Mouse (Mus musculus) forebrain, embryonic 14.5 days (tissue): Measurements from ENCODE around the gene Rnasel. TPM values are rescaled to one million over a fixed set of nuclear protein-coding genes. Genes with fewer than 3 reads are reported as not detected.

Experiments
- ATAC-seq: fragments of 200-750 bp; cut with Nextera tagmentation; 2 replicates; pipeline ENCODE4 v1.8.0; 2017; ENCODE audit warnings: mild to moderate bottlenecking, moderate library complexity
- DNase-seq: peaks from one replicate; pipeline ENCODE4 v3.0.0-alpha.2; 2015; ENCODE audit warnings: low spot score
- H3K27ac ChIP-seq: fragments of 300-500 bp; sonication (generic); 2 replicates; pipeline ENCODE4 v1.5.1; 2014; ENCODE audit warnings: low read depth, mild to moderate bottlenecking, control low read depth, low read length, moderate library complexity
- H3K27me3 ChIP-seq: fragments of 300-500 bp; sonication (generic); replicated peaks from 2 replicates; pipeline ENCODE4 v1.6.1; 2014; ENCODE audit warnings: low read length, control low read depth, mixed read lengths; ENCODE audit not compliant: control insufficient read depth, insufficient read depth
- H3K36me3 ChIP-seq: fragments of 300-500 bp; sonication (generic); 2 replicates; pipeline ENCODE4 v1.6.1; 2014; ENCODE audit warnings: low read length, control low read depth; ENCODE audit not compliant: control insufficient read depth, insufficient read depth
- H3K4me1 ChIP-seq: fragments of 300-500 bp; sonication (generic); 2 replicates; pipeline ENCODE4 v1.6.1; 2014; ENCODE audit warnings: antibody characterized with exemption, low read length, control low read depth; ENCODE audit not compliant: control insufficient read depth, insufficient read depth
- H3K4me2 ChIP-seq: fragments of 300-500 bp; sonication (generic); 2 replicates; pipeline ENCODE4 v1.6.1; 2014; ENCODE audit warnings: mild to moderate bottlenecking, control low read depth, low read length
- H3K4me3 ChIP-seq: fragments of 300-500 bp; sonication (generic); 2 replicates; pipeline ENCODE4 v1.5.1; 2014; ENCODE audit warnings: low read depth, low read length, control low read depth
- H3K9ac ChIP-seq: fragments of 300-500 bp; sonication (generic); 2 replicates; pipeline ENCODE4 v1.6.1; 2014; ENCODE audit warnings: mild to moderate bottlenecking, low read length, control low read depth, moderate library complexity
- H3K9me3 ChIP-seq: fragments of 300-500 bp; sonication (generic); replicated peaks from 2 replicates; pipeline ENCODE4 v1.6.1; 2016; ENCODE audit warnings: low read length, control low read depth, mixed read lengths; ENCODE audit not compliant: control insufficient read depth
- WGBS: fragments of 180-500 bp; shearing (Covaris S2); extraction: QIAGEN DNeasy Blood & Tissue Kit; methylation state at CpG from one replicate; pipeline ENCODE4 v1.1.7; 2014; 5-methylcytosine and 5-hydroxymethylcytosine counted together
- polyA plus RNA-seq: library from polyadenylated mRNA; unstranded; fragments of >200 nt; fragmentation: Nextera tagmentation; extraction: Ambion mirVana; gene quantifications from 2 replicates; pipeline ENCODE4 v1.2.1, GENCODE M21; 2014

Gene Rnasel
- polyA plus RNA-seq, 1 experiment from 2014 or later: 29.9 TPM

DNA sequence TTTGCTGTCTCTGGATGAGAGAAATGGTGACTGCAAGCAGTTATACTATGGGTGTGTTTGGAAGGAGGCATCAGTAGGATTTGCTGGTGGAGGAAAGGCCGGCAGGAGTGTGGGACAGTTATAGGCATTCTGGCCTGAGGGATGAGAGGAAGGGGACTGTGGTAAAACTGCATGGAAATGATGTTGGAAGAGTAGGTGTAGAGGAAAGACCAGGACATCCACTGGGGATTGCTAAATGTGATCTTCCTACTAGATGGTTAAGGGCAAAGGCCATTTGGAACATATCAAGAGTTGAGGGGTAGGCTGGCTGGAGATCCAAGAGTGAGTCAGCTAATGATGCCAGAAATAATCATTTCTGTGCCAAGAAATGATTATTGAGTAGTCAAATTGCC, 21.5 kb downstream of the Rnasel start:
- no peak overlapping the region for H3K27ac ChIP-seq
- no peaks in the 10 kb centered on the region for H3K9me3 ChIP-seq
- H3K4me3 ChIP-seq: no peak overlapping the region
- H3K4me1 ChIP-seq: no peaks in the 10 kb centered on the region
- ATAC-seq: no peak
- no peaks in the 10 kb centered on the region for H3K27me3 ChIP-seq
- H3K9ac ChIP-seq: no peak overlapping the region
- WGBS: 92% methylated on average over 1 of the region's 1 CpGs
- H3K4me2 ChIP-seq: no peak overlapping the region
- no peaks in the 10 kb centered on the region for H3K36me3 ChIP-seq
- no peak for DNase-seq

DNA sequence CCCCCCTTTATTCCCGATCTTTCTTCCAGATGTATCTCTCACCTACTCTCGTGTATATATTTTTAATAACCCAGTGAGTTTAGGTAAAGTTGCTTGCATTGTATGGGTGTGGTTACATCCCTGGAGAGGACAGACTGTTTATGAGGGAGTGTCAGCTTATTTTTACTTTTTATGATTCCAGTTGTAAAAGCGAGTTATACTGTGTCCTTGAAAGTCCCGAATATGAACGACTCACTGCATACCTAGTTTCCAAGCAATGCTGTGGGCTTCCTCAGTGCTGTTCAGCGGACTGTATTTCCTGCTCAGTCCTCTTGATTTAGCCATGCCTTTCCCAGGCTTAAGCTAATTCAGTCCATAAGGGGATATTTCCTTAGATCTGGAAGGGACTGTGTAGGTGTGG, 25.9 kb downstream of the Rnasel start:
- H3K9ac ChIP-seq: no peak overlapping the region
- no peaks in the 10 kb centered on the region for H3K9me3 ChIP-seq
- no peak overlapping the region for H3K4me3 ChIP-seq
- H3K4me1 ChIP-seq: no peaks in the 10 kb centered on the region
- ATAC-seq (no peak), DNase-seq (no peak)
- H3K36me3 ChIP-seq: no peaks in the 10 kb centered on the region
- H3K4me2 ChIP-seq: no peak overlapping the region
- H3K27me3 ChIP-seq: no peaks in the 10 kb centered on the region
- no peak overlapping the region for H3K27ac ChIP-seq
- WGBS: 93% methylated on average over 6 of the region's 6 CpGs

- ATAC-seq (no peak; the same call in 1 of the 2 replicates), DNase-seq (peak; percentile 42)
- H3K4me2 ChIP-seq: no peak overlapping the region
- H3K4me1 ChIP-seq: no peaks in the 10 kb centered on the region
- no peak overlapping the region for H3K9ac ChIP-seq
- H3K4me3 ChIP-seq: no peak overlapping the region
- no peaks in the 10 kb centered on the region for H3K9me3 ChIP-seq
- WGBS: 83% methylated on average over 7 of the region's 7 CpGs
- no peaks in the 10 kb centered on the region for H3K36me3 ChIP-seq
- H3K27ac ChIP-seq: no peak overlapping the region
- no peaks in the 10 kb centered on the region for H3K27me3 ChIP-seq
These were observed 27.0 kb downstream of the Rnasel start for GRCm38 (mm10) chr1:153776257-153776656.

- DNase-seq (no peak), ATAC-seq (no peak)
- Histone ChIP-seq H3K4me3 (no peak overlapping the region), H3K4me2 (no peak overlapping the region), H3K9me3 (no peaks in the 10 kb centered on the region), H3K27me3 (no peaks in the 10 kb centered on the region), H3K27ac (no peak overlapping the region), H3K36me3 (no peaks in the 10 kb centered on the region), H3K4me1 (no peaks in the 10 kb centered on the region), H3K9ac (no peak overlapping the region)
- WGBS: 90% methylated on average over 10 of the region's 10 CpGs
These were observed 29.0 kb downstream of the Rnasel start for GRCm38 (mm10) chr1:153778205-153778604.

DNA sequence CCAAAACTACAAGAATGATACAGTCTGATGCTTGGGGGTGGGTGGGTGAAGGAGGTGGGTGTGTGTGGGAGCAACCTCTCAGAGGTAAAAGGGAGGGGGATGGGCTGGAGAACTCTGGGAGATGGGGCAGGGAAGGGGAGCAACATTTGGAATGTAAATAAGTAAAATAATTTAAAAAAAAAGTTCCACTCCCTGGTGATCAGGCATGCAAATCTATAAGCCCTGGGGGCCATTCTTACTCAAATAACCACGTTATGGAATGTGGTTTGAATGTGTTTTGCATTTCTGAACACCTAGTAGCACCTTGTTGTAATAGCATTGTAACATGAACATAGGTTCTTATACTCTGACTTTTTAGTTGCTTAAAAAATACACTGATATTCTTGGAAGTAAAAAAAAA, 34.1 kb downstream of the Rnasel start:
- no peak overlapping the region for H3K9ac ChIP-seq
- no peaks in the 10 kb centered on the region for H3K9me3 ChIP-seq
- ATAC-seq (no peak), DNase-seq (no peak)
- no peaks in the 10 kb centered on the region for H3K36me3 ChIP-seq
- no peaks in the 10 kb centered on the region for H3K27me3 ChIP-seq
- H3K4me3 ChIP-seq: no peak overlapping the region
- WGBS: 43% methylated on average over 1 of the region's 1 CpGs
- no peak overlapping the region for H3K4me2 ChIP-seq
- no peak overlapping the region for H3K27ac ChIP-seq
- no peaks in the 10 kb centered on the region for H3K4me1 ChIP-seq

DNA sequence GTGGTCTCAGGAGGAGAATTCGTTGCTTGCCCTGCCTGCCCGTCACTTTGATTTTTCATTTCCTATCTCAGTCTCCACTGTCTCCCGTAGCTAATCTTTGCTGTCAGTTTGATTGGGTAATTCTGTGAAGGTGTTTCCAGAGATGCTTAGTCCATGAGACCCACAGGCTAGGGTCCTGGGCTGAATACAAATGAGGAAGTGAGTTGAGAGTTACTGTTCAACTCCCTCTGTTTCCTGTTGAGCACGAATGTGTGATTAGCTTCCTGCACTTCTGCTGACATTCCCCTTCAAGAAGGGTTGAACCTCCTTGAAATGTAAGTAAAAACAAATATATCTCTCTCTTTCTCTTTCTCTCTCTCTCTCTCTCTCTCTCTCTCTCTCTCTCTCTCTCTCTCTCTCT, 36.4 kb downstream of the Rnasel start:
- WGBS: 87% methylated on average over 4 of the region's 4 CpGs
- Histone ChIP-seq H3K9ac (no peak overlapping the region), H3K4me3 (no peak overlapping the region), H3K27ac (no peak overlapping the region), H3K4me2 (no peak overlapping the region), H3K9me3 (no peaks in the 10 kb centered on the region), H3K27me3 (no peaks in the 10 kb centered on the region), H3K4me1 (no peaks in the 10 kb centered on the region), H3K36me3 (no peaks in the 10 kb centered on the region)
- no peak for DNase-seq
- ATAC-seq: no peak

- ATAC-seq (no peak), DNase-seq (no peak)
- Histone ChIP-seq H3K27me3 (no peaks in the 10 kb centered on the region), H3K4me1 (no peaks in the 10 kb centered on the region), H3K9me3 (no peaks in the 10 kb centered on the region), H3K27ac (no peak overlapping the region), H3K9ac (no peak overlapping the region), H3K4me3 (no peak overlapping the region), H3K36me3 (no peaks in the 10 kb centered on the region), H3K4me2 (no peak overlapping the region)
- WGBS: 50% methylated on average over 2 of the region's 2 CpGs
These were observed 41.5 kb downstream of the Rnasel start for GRCm38 (mm10) chr1:153790708-153791107.

- Histone ChIP-seq H3K9me3 (no peaks in the 10 kb centered on the region), H3K27ac (no peak overlapping the region), H3K36me3 (no peaks in the 10 kb centered on the region), H3K9ac (no peak overlapping the region), H3K4me2 (no peak overlapping the region), H3K27me3 (no peaks in the 10 kb centered on the region), H3K4me1 (no peaks in the 10 kb centered on the region), H3K4me3 (no peak overlapping the region)
- ATAC-seq (no peak), DNase-seq (no peak)
- WGBS: 84% methylated on average over 3 of the region's 3 CpGs
These were observed 45.0 kb downstream of the Rnasel start for GRCm38 (mm10) chr1:153794241-153794640.

DNA sequence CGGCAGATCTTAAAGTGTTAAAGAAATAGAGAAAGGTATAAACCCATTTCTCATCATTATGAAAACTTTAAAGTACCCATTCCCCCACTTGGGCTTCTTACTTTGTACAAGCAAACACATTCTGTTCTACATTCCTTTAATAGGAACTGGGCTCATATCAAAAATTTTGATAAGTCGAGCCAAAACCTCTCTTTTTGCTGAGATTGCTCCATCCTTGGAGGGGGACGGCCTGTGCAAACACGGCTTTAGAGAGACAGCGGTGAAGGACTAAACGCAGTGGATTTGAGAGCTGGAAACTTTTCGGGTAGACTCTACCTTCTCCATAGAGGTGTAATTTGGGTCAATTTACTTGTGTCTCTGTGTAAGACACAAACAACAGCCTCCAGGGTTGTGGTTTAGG, 53.5 kb downstream of the Rnasel start:
- ATAC-seq: no peak
- DNase-seq: no peak
- no peak overlapping the region for H3K4me3 ChIP-seq
- H3K9me3 ChIP-seq: no peaks in the 10 kb centered on the region
- H3K27ac ChIP-seq: no peak overlapping the region
- H3K9ac ChIP-seq: no peak overlapping the region
- no peak overlapping the region for H3K4me2 ChIP-seq
- 73% methylated on average over 7 of the region's 7 CpGs for WGBS
- no peaks in the 10 kb centered on the region for H3K36me3 ChIP-seq
- H3K4me1 ChIP-seq: no peaks in the 10 kb centered on the region
- no peaks in the 10 kb centered on the region for H3K27me3 ChIP-seq

DNA sequence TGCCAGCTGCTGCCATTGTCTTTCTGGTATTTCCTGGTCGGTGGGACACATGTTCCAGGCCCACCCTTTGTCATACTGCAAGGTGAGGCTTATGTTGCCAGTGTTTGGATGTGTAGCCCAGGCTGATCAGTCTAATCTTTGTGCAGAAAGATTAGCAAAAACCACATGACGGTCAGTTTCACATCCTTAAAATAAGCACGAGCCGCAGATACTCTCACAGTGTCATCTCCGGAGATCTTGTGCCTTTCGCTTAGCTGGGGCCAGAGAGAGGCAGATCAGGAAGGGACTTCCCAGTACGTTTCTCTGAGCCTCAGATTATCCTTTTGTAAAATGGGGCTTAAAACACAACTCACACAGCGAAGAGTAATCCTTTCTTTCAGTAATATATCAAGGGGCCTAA, 54.3 kb downstream of the Rnasel start:
- DNase-seq (no peak), ATAC-seq (no peak)
- Histone ChIP-seq H3K27ac (no peak overlapping the region), H3K9me3 (no peaks in the 10 kb centered on the region), H3K4me1 (no peaks in the 10 kb centered on the region), H3K4me2 (no peak overlapping the region), H3K27me3 (no peaks in the 10 kb centered on the region), H3K4me3 (no peak overlapping the region), H3K9ac (no peak overlapping the region), H3K36me3 (no peaks in the 10 kb centered on the region)
- 59% methylated on average over 8 of the region's 8 CpGs for WGBS
